Mouse (Mus musculus): ENCODE results near the gene Arpc2.

Arpc2 gene

DNA sequence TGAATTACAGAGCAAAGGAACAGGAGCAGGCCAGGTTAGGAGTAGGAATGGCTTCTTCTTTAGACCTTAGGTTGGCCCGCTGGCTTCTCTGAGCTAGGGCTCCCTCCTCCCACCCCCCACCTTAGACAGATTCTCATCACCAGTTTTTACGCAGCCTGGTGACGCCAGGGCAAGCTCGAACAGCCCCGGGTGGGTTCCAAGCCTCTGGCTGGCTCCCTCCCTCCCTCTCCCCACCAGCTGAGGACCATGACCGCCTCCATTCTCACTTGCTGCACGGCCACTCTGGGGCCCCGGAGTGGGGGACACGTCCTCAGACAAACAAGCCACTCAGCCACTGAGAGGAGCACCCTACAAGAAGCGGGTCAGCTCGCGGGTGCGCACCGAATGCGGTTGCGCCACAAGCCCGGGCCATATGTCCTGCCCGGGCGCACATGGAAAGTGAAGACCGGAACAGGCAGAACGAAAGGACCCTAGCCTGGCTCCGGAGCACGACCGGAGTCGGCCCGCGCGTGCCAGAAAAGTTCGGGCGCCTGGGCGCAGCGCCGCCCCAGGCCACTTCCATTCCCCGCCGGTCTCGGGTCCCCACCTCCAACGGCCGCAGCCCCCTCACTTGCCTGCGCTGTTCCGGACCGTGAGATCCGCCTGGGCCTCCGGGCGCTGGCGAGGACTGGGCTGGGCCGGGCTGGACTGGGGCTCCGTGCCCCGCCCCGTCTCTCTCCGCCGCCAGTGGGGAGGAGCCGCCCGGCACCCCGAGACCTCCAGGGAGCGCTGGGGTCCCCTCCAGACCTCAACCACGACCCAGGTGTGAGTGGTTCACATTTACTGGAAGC is 67.8 kb downstream of the Arpc2 start:
- peak; percentile 63 for DNase-seq

DNA sequence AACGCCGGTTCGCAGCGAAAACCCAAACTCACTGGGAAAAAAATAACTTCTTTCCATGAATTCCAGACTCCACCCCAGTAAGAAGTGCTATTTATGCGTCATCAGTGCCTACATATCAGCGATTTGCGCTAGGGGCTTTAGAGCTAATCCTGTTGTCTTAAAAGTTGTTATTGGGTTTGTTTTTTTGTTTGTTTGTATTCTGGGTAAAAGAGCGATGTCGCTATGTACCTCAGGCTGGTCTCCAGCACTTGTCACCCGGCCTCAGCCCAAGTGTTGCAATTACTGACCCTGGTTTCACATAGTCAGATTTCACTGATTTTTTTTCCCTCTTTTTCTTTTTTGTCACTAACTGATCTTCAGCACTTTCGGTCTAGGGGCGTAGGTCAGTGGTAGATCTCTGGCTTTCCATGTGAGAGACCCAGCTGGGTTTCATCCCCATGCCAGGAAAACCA is 68.5 kb downstream of the Arpc2 start:
- DNase-seq, result no peak

DNA sequence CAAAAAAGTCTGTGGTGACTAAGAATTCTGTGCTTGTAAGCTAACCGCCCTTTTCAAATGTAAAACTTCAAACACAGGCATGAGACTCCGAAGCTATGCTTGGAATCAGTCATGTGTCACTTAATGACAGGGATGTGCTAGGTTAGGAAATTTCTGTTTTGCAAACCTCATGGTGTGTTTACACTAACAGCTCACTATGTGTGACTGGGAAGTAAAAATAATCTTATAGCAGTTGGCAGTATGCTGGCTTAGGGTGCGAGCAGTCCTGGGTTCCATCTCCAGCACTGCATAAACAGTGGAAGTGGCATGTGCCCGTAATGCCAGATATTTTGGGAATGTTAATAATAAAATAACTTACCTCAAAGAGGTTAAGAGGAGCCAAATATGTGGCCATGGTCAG is 69.1 kb downstream of the Arpc2 start:
- no peak for DNase-seq

DNA sequence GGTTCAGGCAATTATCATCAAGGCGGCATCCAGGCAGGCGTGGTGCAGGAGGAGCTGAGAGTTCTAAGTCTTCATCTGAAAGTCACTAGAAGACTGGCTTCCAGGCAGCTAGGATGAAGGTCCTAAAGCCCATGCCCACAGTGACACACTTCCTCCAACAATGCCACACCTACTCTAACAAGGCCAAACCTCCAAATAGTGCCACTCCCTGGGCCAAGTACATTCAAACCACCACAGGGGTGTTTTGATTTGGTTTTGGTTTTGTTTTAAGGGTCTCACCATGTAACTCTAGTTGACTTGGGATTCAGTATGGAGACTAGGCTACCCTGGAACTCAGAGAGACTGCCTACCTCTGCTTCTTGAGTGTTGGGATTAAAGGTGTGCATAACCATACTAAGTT is 69.6 kb downstream of the Arpc2 start, which contains the start of gene Tmbim1:
Tmbim1 (minus strand) TSS at position 101 of the 400 bp plus-strand sequence.
- no peak for DNase-seq

DNA sequence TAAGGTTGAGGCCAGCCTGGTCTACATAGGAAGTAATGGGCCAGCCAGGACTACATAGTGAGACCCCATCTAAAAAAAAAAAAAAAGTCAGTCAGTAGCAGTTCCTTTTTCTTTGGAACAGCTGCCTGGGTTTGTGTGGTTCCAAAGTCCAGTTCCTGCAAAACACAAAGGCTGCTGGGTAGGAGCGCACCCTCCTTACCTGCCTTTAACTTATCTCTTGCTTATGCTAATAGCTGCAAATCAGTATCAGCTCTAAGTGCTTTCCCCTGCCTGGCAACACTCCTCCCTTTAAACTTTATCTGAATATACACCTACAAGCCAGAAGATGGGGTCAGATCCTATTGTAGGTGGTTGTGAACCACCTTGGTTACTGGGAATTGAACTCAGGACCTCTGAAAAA is 71.3 kb downstream of the Arpc2 start:
- DNase-seq, result no peak

DNA sequence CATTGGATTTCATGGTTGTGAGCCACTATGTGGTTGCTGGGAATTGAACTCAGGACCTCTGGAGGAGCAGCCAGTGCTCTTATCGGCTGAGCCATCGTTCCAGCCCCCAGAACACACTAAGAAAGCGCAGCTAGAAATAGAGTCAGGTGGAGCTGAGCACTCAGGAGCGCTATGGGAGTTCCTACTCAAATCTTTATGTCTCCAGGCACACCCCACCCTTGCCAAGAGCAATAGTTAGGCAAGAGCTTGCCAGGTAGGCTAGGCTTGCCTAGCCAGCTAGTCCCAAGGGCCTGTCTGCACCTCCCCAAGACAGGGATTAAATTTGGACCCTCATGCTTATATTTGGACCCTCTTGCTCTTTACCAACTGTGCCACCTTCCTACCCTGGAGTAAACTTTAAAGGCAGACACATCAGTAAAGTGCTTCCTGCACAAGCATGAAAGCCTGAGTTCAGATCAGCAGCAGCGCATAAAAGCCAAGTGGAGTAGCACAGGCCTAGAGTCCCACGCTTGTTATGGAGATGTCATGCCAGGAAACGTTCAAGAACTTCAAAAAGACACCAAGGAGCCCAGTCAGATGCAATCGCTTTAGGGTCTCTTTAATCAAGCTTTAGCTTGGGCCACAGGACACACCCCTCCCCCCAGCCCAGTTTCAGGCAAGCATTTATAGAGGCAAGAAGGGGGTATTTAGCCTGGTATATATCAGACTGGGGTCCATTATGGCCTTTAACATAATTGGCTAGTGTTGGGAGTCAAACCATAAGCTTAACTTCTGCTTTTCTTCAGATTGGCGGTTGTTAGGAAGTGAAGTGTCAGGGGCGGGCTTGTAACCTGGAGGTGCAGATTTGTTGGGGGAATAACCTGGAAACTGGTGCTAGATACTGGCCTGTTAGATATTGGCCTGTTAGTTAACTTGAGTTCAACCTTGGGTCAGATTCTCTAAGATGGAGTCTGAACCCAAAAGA is 72.4 kb downstream of the Arpc2 start:
- DNase-seq, result no peak

DNA sequence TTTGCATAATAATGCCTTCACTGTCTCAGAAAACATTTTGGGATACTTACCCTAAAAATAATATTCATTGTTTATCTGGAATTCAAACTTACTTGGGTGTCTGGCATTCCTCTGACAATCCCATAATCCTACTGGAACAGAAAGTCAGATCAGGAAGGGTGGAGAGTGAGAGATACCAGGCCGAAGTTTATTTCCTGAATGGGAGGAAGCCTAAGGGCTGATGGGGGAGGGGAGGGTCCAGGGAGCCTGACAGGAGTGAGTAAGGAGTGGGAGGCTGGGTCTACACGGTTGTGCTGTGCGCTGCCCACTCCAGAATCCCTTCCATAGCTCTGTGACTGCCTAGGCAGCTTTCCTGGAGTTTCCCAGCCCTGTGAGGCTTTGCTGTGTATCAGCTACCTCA is 73.9 kb downstream of the Arpc2 start:
- no peak for DNase-seq

DNA sequence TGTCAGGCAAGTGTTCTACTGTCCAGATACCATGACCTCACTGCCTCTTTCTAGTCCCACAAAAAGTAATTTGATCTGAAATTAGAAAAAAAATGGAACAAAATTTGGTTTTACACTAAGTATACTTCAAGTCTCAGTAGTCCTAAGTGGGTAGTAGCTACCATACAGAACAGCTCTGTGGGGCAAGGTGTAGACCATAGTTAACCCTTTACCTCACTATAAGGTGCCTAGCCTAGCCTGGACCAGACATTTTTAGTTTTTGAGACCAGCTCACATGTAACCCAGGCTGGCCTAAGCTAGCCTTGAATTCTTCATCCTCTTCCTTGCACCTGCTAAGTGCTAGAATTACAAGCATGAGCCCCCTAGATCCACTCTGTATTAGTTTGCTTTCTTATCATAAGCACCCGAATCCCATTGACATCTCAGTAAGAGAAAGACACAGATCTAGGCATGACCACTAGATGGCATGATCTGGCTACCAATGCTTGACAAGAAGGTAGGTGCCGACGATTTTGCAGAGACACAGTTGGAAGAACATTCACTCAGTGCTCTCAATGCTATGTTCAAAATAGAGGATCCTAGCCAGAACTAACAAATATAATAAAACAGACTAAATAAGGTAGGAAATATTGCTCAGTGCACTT is 77.3 kb downstream of the Arpc2 start:
- no peak for DNase-seq

DNA sequence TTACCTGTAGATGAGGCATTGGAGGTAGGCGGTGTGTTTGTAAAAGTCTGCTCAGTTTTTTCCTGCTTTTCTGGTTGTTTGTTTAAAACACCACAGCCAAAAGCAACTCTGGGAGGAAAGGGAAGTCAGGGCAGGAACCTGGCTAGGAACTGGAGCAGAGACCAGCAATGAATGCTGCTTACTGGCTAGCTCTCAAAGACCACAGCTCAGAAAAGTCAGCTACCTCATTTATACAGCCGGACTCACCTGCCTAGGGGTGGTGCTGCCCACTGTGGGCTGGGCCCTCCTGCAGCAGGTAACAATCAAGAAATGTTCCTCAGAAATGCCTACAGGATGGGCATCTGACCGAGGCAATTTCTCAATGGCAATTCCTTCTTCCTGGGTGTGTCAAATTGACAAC is 78.9 kb downstream of the Arpc2 start:
- no peak for DNase-seq

DNA sequence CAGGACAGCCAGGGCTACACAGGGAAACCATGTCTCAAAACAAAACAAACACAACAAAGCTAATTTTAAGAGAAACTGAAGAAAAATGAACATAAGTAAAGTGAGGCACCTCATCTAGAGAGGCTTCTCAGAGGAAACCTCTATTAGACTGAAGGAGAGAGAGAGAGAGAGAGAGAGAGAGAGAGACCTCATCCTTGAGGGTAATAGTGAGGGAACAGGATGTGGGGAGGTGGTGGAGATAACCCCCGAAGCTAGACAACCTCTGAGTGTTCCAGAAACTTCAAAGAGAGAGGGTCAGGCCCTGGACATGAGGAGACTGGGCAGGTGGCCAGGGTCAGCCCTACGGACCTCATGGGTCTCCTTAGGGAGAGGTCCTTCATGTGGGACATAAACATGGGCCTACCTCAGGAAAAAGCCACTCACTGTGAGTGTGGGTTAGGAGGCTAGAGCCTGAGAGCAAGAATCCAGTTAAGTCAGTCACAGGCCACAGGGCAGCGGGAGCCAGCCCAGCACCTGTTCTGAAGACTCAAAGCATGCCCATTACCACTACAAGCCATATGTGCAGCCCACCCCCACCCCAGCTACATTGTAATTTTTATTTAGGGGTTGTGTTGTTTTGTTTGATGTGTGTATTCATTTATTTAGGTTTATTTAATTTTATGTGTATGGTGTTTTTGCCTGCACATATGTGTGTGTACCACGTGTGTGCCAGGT is 80.4 kb downstream of the Arpc2 start:
- DNase-seq, result no peak
